Mouse (Mus musculus) embryo, embryonic 11.5 days (tissue): ENCODE results near the gene Zbtb8b.
A peak's percentile ranks its signal among the peaks of the same experiment; 100 is the strongest.
"Not testable (repeated sequence)": the region's sequence is repeated elsewhere in the genome, so short reads cannot be mapped to it uniquely, and the experiment has no call there.

Experiments
- DNase-seq: peaks from one replicate; pipeline ENCODE4 v3.0.0-alpha.2; 2012; ENCODE audit warnings: low read depth, low spot score

Gene Zbtb8b

GRCm38 (mm10) chr4:129416478-129416877 is 24.2 kb downstream of the Zbtb8b start:
- no peak for DNase-seq

DNA sequence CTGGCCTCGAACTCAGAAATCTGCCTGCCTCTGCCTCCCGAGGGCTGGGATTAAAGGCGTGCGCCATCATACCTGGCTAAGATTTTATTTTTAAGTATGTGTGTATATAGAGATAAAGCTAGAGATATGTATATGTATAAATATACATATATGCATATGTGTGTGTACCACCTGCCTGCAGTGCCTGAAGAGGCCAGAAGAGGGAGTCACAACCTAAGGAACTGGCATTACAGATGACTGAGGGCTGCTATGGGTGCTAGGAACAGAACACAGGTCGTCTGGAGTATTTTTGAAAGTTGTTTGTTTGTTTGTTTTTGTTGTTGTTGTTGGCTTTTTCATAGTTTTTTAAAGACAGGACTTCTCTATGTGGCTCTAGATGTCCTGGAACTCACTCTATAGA is 24.8 kb downstream of the Zbtb8b start:
- no peak for DNase-seq

- DNase-seq: no peak
These were observed 29.7 kb downstream of the Zbtb8b start for GRCm38 (mm10) chr4:129410991-129411390.

DNA sequence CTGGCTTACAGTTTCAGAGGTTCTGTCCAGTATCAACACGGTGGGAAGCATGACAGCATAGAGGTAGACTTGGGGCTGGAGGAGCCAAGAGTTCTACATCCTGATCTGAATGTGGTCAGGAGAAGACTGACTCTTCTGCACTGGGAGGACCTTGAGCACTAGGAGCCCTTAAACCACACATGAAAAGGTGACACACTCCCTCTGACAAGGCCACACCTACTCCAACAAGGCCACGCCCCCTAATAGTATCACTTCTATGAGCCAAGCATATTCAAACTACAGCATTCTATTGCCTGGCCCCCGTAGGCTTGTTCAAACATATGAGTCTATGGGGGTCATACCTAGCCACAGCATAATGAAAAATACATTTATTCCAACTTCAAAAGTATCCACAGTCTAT is 30.1 kb downstream of the Zbtb8b start:
- not testable (repeated sequence) for DNase-seq

DNA sequence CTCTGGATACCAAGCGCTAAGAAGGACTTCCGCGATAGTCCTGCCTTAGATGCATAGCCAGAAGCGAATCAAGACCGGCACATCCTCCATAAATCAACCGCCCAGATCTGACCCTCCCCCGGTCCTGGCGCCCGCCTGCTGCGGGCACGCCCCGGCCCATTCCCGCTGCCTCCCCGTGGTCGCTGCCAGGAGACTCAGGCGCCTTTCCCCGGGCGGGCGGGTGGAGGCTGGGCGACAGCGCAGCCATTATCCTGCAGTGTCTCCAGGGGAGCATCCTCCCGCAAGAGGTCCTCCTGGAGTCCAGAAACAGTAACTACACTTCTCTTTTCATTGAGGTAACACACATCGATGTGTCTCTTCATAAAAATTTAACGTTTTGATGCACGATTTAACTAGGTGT is 34.2 kb downstream of the Zbtb8b start:
- peak; percentile 34 for DNase-seq

- DNase-seq: no peak
These were observed 40.8 kb downstream of the Zbtb8b start for GRCm38 (mm10) chr4:129399813-129400212.

DNA sequence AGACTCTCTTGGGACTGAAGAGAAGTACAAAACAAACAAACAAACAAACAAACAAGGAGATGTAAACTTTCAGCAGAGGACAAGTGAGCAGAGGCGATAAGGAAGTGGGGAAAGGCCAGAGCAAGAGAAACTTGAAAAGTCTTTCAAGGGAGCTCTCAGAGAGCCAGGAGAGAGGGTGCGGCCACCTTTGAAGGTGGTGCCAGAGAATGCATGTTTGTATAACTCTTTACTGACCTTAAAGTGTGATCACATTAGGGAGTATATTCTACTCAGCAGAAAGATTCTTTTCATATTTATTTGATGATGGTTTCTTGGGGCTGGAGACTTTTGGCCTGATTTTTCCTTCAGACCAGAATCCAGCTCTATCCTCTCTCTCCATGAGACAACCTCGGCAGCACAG is 43.7 kb downstream of the Zbtb8b start:
- no peak for DNase-seq

GRCm38 (mm10) chr4:129394089-129394870 is 46.4 kb downstream of the Zbtb8b start:
- DNase-seq: no peak

DNA sequence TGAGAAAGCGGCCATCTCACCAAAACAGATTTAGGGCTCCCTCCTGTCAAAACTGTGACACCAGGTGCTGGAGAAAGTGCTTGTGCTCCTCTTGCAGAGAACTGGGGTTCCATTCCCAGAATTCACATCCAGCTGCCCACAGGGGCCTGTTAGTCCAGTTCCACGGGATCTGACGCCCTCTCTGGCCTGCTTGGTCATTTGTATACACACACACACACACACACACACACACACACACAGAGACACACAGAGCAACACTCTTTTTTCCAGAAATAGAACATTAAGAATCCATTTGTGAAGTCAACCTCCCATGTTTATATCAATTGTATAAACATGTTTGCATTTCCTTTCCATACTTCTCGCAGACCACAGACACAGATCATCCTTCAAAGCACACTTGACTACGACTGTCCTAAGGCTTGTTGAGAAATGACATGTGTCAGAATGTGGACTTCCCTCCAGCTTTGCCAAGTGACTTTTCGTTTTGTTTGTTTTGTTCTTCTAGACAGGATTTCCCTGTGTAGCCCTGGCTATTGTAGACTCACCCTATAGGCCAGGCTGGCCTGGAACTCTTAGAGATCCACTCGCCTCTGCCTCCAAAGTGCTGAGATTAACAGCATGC is 49.6 kb downstream of the Zbtb8b start:
- no peak for DNase-seq

DNA sequence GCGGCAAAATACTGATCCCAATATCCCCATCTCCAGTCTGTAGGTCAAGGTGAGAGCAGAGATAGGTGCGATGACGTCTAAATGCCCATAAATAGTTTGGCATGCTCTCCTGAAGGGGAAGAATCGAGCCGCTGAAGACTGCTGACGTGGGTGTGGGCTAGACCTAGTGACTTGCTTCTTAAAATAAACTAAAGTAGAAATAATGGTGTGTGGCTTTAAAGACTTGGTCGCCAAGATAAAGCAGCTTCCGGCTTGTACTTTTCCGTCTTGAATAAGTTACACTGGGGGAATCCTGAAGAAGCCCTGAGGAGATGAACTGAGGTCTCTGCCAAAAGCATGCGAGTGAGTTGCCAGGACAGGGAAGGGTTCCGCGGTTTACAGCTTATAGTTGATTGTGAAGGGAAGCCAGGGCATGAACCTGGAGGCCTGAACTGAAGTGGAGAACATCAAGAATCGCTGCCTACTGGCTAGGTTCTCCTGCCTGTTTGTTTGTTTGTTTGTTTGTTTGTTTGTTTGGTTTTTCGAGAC is 50.4 kb downstream of the Zbtb8b start:
- DNase-seq: no peak

DNA sequence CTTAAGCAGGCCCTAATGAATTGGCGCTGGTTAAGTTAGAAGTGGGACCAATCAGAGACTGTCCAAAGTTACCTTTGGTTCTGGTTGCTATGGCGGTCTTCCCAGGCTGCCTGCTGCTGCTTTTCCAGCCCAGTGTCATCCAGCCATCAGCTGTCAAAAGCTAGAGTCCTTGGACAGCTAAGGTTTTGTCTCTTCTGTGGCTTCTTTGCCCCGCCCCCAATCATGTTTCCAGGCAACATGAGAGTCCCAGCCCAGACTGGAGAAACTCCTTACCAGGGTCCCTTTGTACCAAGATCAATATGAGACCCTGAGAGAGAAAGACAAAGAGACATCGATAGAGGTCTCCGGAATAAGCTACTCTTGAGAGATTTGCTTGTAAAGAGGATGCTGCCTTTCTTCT is 52.2 kb downstream of the Zbtb8b start:
- no peak for DNase-seq

DNA sequence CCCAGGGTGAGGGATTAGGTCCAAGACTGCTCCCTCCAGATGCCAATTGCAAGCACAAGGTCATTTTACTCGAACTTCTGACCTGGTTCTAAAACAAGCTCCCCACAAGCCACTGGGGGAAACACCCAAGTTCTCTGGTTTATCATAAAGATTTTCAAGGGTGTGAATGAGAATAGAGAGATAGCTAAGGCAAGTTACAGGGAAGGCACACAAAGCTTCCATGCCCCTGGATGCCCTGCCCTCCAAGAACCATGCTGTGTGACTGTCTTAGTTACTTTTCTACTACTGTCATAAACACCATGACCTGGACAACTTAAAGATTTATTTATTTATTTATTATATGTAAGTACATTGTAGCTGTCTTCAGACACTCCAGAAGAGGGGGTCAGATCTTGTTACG is 53.7 kb downstream of the Zbtb8b start:
- no peak for DNase-seq

DNA sequence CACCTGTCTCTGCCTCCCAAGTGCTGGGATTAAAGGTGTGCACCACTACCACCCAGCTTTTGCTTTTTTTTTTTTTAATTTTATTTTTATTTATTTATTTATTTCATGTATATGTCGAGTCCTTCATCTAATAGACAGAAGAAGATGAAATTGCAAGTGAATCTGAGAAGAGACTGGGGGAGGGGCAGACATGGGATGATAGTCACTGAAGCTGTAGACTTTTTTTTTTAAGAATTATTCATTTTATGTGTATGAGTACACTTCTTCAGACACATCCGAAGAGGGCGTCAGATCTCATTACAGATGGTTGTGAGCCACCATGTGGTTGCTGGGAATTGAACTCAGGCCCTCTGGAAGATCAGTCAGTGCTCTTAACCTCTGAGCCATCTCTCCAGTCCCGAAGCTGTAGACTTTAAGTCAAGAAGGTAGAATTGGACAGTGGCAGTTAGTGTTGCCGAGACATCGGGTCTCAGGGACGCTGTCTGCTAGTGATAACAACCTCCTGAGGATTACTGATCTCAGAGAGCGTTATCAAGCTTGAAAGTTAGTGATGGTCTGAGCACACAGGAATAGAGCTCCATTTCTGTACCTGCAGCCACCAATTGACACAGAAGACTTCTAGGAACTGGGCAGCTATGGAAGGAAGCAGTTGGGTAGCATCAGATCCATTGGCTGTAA is 54.2 kb downstream of the Zbtb8b start:
- DNase-seq: no peak

- no peak for DNase-seq
These were observed 55.0 kb downstream of the Zbtb8b start for GRCm38 (mm10) chr4:129385685-129386084.

DNA sequence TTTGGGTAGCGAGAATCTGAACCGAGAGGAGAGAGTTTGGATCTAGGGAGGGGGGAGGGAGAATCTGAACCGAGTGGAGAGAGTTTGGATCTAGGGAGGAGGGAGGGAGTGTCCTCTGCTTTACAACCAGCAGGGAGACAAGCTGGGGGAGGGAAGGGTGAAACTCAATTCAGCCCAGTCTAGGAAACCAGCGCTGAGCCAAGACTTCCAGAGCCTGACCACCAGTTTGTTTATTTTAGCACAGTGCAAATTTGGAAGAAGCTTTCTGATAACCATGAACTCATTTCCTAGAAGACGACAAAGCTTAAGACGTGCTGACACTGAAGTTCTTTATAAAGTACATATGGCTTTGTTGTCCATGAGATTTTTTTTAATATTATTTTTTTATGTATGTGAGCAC is 56.2 kb downstream of the Zbtb8b start:
- no peak for DNase-seq

- DNase-seq: no peak
These were observed 57.1 kb downstream of the Zbtb8b start for GRCm38 (mm10) chr4:129383586-129383985.

DNA sequence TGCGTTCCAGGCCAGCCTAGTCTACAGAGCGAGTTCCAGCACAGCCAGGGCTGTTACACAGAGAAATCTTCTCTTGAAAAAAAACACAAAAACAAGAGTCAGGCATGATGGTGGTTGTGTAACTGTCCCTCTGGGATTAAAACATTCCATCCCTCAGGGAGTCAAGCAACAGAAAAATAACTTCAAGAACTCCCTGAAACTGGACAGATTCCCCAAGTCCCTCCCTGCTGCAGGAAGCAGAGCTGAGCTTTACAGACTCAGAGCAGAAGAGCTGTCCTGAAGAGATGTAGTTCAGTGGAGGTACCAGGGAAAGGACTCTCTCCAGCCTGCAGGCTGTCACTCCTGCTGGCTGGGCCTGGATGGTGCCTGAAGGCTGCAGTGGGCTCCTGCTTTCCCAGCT is 58.2 kb downstream of the Zbtb8b start:
- no peak for DNase-seq

GRCm38 (mm10) chr4:129382029-129382428 is 58.6 kb downstream of the Zbtb8b start:
- no peak for DNase-seq

GRCm38 (mm10) chr4:129381148-129381547 is 59.5 kb downstream of the Zbtb8b start:
- DNase-seq: no peak

- no peak for DNase-seq
These were observed 60.8 kb downstream of the Zbtb8b start for GRCm38 (mm10) chr4:129379805-129380204.

DNA sequence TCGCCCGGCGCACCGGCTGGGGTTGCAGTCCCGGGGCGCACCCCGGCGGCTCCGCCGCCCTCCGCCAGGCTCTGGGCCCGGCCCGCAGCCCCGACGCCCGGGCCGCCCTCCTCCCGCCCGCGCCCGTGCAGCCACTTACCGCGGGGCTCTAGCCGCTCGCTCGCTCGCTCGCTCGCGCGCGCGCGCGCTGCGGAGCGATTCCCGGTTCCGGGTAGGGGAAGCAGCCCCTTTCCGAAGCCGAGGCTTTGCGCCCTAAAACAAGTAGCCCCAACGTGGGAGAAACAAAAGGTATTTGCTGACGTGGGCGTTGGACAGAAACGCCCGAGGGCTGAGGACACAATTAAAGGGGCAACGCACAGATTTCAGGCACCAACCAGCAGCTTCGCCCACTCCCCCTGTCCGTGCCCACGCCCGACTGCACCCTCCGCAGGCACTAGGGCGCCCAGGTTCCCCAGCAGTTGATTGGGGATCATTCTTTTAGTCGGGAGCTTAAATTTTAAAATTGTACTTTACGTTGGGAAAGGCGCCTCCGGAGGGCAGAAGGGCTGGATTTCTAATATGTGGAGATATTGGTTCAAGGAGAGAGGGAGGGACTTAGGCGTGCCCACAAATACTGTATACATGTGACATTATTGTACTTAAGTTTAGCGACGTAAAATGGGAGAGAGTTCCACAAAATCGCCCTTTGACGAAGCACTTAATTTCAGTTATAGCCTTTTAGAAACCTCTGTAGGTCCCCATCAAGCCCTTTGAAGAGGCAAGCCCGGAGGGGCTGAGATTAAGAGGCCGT is 62.9 kb downstream of the Zbtb8b start, which contains the start of gene Zbtb8a:
Gene Zbtb8a, minus strand, starts transcription at position 516 of the 790 bp plus-strand sequence.
- DNase-seq: peak; percentile 43
